Mouse (Mus musculus): ENCODE results near the gene Mcoln1. TPM values are rescaled to one million over a fixed set of nuclear protein-coding genes. Genes with fewer than 3 reads are reported as not detected.

Mcoln1 gene
- polyA plus RNA-seq, 1 experiment = 41.0 TPM

GRCm38 (mm10) chr8:3516450-3517116, 16.3 kb downstream of the Mcoln1 start:
- Histone ChIP-seq H3K4me3 (ENCODE audit: insufficient read depth, low read depth, low read length) (peak overlapping the region; percentile 71), H3K4me1 (ENCODE audit: control insufficient read depth, insufficient read depth, insufficient read length, low read length) (peaks cover 4% of the 10 kb centered on the region; the same call in 1 of the 2 replicates), H3K27ac (replicated peaks; ENCODE audit: low read depth, low read length) (peak overlapping the region; percentile 83)

- H3K27ac ChIP-seq (replicated peaks; ENCODE audit: low read depth, low read length) = peak overlapping the region; percentile 83
These were observed 16.8 kb downstream of the Mcoln1 start for GRCm38 (mm10) chr8:3517117-3517495.

GRCm38 (mm10) chr8:3522007-3522697, 21.9 kb downstream of the Mcoln1 start:
- H3K27ac ChIP-seq (replicated peaks; ENCODE audit: low read depth, low read length) = no peak overlapping the region
- H3K4me1 ChIP-seq (ENCODE audit: control insufficient read depth, insufficient read depth, insufficient read length, low read length) = peaks cover 4% of the 10 kb centered on the region; the same call in 1 of the 2 replicates
- H3K4me3 ChIP-seq (ENCODE audit: insufficient read depth, low read depth, low read length) = no peak overlapping the region

More at GRCm38 (mm10) chr8:3517117-3517495, 16.8 kb downstream of the Mcoln1 start:
- peak overlapping the region; percentile 71 for H3K4me3 ChIP-seq (ENCODE audit: insufficient read depth, low read depth, low read length)
- peaks cover 4% of the 10 kb centered on the region; the same call in 1 of the 2 replicates for H3K4me1 ChIP-seq (ENCODE audit: control insufficient read depth, insufficient read depth, insufficient read length, low read length)

- H3K27ac ChIP-seq (replicated peaks; ENCODE audit: low read depth, low read length) = no peak overlapping the region
- no peaks in the 10 kb centered on the region for H3K4me1 ChIP-seq (ENCODE audit: control insufficient read depth, insufficient read depth, insufficient read length, low read length)
- H3K4me3 ChIP-seq (ENCODE audit: insufficient read depth, low read depth, low read length) = no peak overlapping the region
These were observed 30.6 kb downstream of the Mcoln1 start for GRCm38 (mm10) chr8:3530816-3531215.

GRCm38 (mm10) chr8:3531936-3532335, 31.7 kb downstream of the Mcoln1 start:
- no peaks in the 10 kb centered on the region for H3K4me1 ChIP-seq (ENCODE audit: control insufficient read depth, insufficient read depth, insufficient read length, low read length)
- H3K27ac ChIP-seq (replicated peaks; ENCODE audit: low read depth, low read length) = no peak overlapping the region
- no peak overlapping the region for H3K4me3 ChIP-seq (ENCODE audit: insufficient read depth, low read depth, low read length)

GRCm38 (mm10) chr8:3536053-3536841, 36.0 kb downstream of the Mcoln1 start:
- no peak overlapping the region for H3K27ac ChIP-seq (replicated peaks; ENCODE audit: low read depth, low read length)
- H3K4me1 ChIP-seq (ENCODE audit: control insufficient read depth, insufficient read depth, insufficient read length, low read length) = no peaks in the 10 kb centered on the region
- H3K4me3 ChIP-seq (ENCODE audit: insufficient read depth, low read depth, low read length) = no peak overlapping the region

GRCm38 (mm10) chr8:3536940-3537339, 36.7 kb downstream of the Mcoln1 start:
- H3K27ac ChIP-seq (replicated peaks; ENCODE audit: low read depth, low read length) = no peak overlapping the region
- no peak overlapping the region for H3K4me3 ChIP-seq (ENCODE audit: insufficient read depth, low read depth, low read length)
- H3K4me1 ChIP-seq (ENCODE audit: control insufficient read depth, insufficient read depth, insufficient read length, low read length) = no peaks in the 10 kb centered on the region

- Histone ChIP-seq H3K4me1 (ENCODE audit: control insufficient read depth, insufficient read depth, insufficient read length, low read length) (no peaks in the 10 kb centered on the region), H3K27ac (replicated peaks; ENCODE audit: low read depth, low read length) (no peak overlapping the region), H3K4me3 (ENCODE audit: insufficient read depth, low read depth, low read length) (no peak overlapping the region)
These were observed 37.4 kb downstream of the Mcoln1 start for GRCm38 (mm10) chr8:3537666-3538065.

GRCm38 (mm10) chr8:3539146-3539545, 38.9 kb downstream of the Mcoln1 start:
- no peak overlapping the region for H3K4me3 ChIP-seq (ENCODE audit: insufficient read depth, low read depth, low read length)
- no peaks in the 10 kb centered on the region for H3K4me1 ChIP-seq (ENCODE audit: control insufficient read depth, insufficient read depth, insufficient read length, low read length)
- H3K27ac ChIP-seq (replicated peaks; ENCODE audit: low read depth, low read length) = no peak overlapping the region

- Histone ChIP-seq H3K27ac (replicated peaks; ENCODE audit: low read depth, low read length) (no peak overlapping the region), H3K4me3 (ENCODE audit: insufficient read depth, low read depth, low read length) (no peak overlapping the region), H3K4me1 (ENCODE audit: control insufficient read depth, insufficient read depth, insufficient read length, low read length) (no peaks in the 10 kb centered on the region)
These were observed 39.8 kb downstream of the Mcoln1 start for GRCm38 (mm10) chr8:3540076-3540475.

- Histone ChIP-seq H3K4me3 (ENCODE audit: insufficient read depth, low read depth, low read length) (no peak overlapping the region), H3K27ac (replicated peaks; ENCODE audit: low read depth, low read length) (no peak overlapping the region), H3K4me1 (ENCODE audit: control insufficient read depth, insufficient read depth, insufficient read length, low read length) (no peaks in the 10 kb centered on the region)
These were observed 46.3 kb downstream of the Mcoln1 start for GRCm38 (mm10) chr8:3546511-3546910.

GRCm38 (mm10) chr8:3552240-3552639, 52.0 kb downstream of the Mcoln1 start:
- no peaks in the 10 kb centered on the region for H3K4me1 ChIP-seq (ENCODE audit: control insufficient read depth, insufficient read depth, insufficient read length, low read length)
- no peak overlapping the region for H3K27ac ChIP-seq (replicated peaks; ENCODE audit: low read depth, low read length)
- H3K4me3 ChIP-seq (ENCODE audit: insufficient read depth, low read depth, low read length) = no peak overlapping the region

- Histone ChIP-seq H3K27ac (replicated peaks; ENCODE audit: low read depth, low read length) (no peak overlapping the region), H3K4me1 (ENCODE audit: control insufficient read depth, insufficient read depth, insufficient read length, low read length) (no peaks in the 10 kb centered on the region), H3K4me3 (ENCODE audit: insufficient read depth, low read depth, low read length) (no peak overlapping the region)
These were observed 55.9 kb downstream of the Mcoln1 start for GRCm38 (mm10) chr8:3556114-3556513.
